Mouse (Mus musculus) forebrain, postnatal 0 days (tissue): ENCODE data around the gene Sfxn2. TPM values are rescaled to one million over a fixed set of nuclear protein-coding genes. Genes with fewer than 3 reads are reported as not detected.

Experiments used
- ATAC-seq: fragments of 200-750 bp; cut with Nextera tagmentation; 2 replicates; pipeline ENCODE4 v1.8.0; 2017; ENCODE audit warnings: mild to moderate bottlenecking, moderate library complexity
- DNase-seq: peaks from one replicate; pipeline ENCODE4 v3.0.0-alpha.2; 2015
- H3K27ac ChIP-seq: fragments of 300-500 bp; sonication (generic); 2 replicates; pipeline ENCODE4 v1.5.1; 2014; ENCODE audit warnings: low read depth, mild to moderate bottlenecking, antibody characterized with exemption, low read length, moderate library complexity, mixed read lengths
- H3K27me3 ChIP-seq: fragments of 300-500 bp; sonication (generic); 2 replicates; pipeline ENCODE4 v1.6.1; 2014; ENCODE audit warnings: mild to moderate bottlenecking, low read length, mixed read lengths; ENCODE audit not compliant: insufficient read depth
- H3K36me3 ChIP-seq: fragments of 300-500 bp; sonication (generic); 2 replicates; pipeline ENCODE4 v1.6.1; 2014; ENCODE audit warnings: mild to moderate bottlenecking, moderate library complexity; ENCODE audit not compliant: insufficient read depth
- H3K4me1 ChIP-seq: fragments of 300-500 bp; sonication (generic); 2 replicates; pipeline ENCODE4 v1.6.1; 2014; ENCODE audit warnings: antibody characterized with exemption; ENCODE audit not compliant: insufficient read depth
- H3K4me2 ChIP-seq: fragments of 300-500 bp; sonication (generic); 2 replicates; pipeline ENCODE4 v1.6.1; 2014; ENCODE audit warnings: low read depth, mild to moderate bottlenecking, moderate library complexity
- H3K4me3 ChIP-seq: fragments of 300-500 bp; sonication (generic); 2 replicates; pipeline ENCODE4 v1.5.1; 2014; ENCODE audit warnings: low read depth, low read length, mixed read lengths
- H3K9ac ChIP-seq: fragments of 300-500 bp; sonication (generic); 2 replicates; pipeline ENCODE4 v1.6.1; 2014; ENCODE audit warnings: mild to moderate bottlenecking
- H3K9me3 ChIP-seq: fragments of 300-500 bp; sonication (generic); 2 replicates; pipeline ENCODE4 v1.6.1; 2016; ENCODE audit warnings: low read length
- CTCF ChIP-seq: sonication (generic); IDR thresholded peaks from 2 replicates; pipeline ENCODE4 v1.5.1; 2016; ENCODE audit warnings: antibody characterized with exemption, control low read depth, low read depth
- WGBS: fragments of 180-500 bp; shearing (Covaris S2); extraction: QIAGEN DNeasy Blood & Tissue Kit; methylation state at CpG from one replicate; pipeline ENCODE4 v1.1.7; 2014; 5-methylcytosine and 5-hydroxymethylcytosine counted together
- polyA plus RNA-seq: library from polyadenylated mRNA; unstranded; fragments of >200 nt; fragmentation: Nextera tagmentation; extraction: Ambion mirVana; gene quantifications from 2 replicates; pipeline ENCODE4 v1.2.1, GENCODE M21; 2015
- total RNA-seq: library from RNA; depleted of rRNA; stranded (reverse); fragments of >200 nt; gene quantifications from 2 replicates; pipeline ENCODE4 v1.2.3, GENCODE M21; 2014

Sfxn2 gene
- total and polyA plus RNA-seq, 2 experiments from 2014 or later: 10.6 to 12.6 TPM

DNA sequence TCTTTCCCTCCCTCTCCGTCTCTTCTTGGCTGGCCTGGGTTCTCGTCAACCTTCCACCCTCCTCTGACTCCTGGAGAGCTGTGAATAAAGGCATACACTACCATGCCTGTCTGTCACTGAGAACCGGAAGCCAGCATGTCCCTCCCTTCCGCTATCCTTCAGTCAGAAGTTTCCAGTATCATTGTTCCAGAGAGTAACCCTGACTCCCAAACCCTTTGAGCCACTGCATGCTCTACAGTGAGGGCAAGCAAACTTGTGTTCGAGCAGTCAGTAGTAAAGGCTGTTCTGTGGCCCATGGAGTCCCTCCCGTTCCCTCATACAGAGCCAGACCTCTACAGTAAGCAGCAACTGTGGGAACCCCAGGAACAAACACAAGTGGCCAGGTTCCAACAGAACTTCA, 25.6 kb upstream of the Sfxn2 start:
- DNase-seq (no peak), ATAC-seq (no peak; the same call in 1 of the 2 replicates)
- H3K27ac ChIP-seq: no peak overlapping the region
- 43% methylated on average over 6 of the region's 6 CpGs for WGBS
- no peak overlapping the region for H3K4me2 ChIP-seq
- TF ChIP-seq CTCF: no peak
- H3K4me1 ChIP-seq: no peaks in the 10 kb centered on the region
- H3K36me3 ChIP-seq: peaks cover 37% of the 10 kb centered on the region
- H3K27me3 ChIP-seq: no peaks in the 10 kb centered on the region
- no peaks in the 10 kb centered on the region for H3K9me3 ChIP-seq
- H3K4me3 ChIP-seq: no peak overlapping the region
- H3K9ac ChIP-seq: no peak overlapping the region

DNA sequence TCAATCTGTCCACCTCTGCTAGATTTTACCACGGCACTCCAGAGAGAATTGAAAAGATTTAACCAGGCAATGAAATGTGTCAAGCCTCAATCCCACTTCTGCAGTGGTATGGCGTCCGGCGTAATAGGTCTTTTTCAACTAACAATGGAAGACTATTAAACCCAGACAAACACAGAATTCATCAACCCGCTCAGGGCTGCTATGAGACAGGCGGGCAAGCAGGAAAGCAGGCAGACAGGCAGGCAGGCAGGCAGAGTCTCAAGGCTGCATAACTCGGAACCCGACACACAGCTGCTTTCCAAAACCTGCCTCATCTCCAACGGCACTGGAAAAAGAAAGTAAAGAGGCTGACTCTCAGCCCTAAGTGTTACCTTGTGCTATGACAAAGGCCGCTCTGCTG, 25.1 kb upstream of the Sfxn2 start:
- H3K9ac ChIP-seq: no peak overlapping the region
- 34% methylated on average over 10 of the region's 10 CpGs for WGBS
- H3K9me3 ChIP-seq: no peaks in the 10 kb centered on the region
- H3K4me3 ChIP-seq: no peak overlapping the region
- peaks cover 32% of the 10 kb centered on the region for H3K36me3 ChIP-seq
- peak overlapping the region; percentile 41 for H3K27ac ChIP-seq
- H3K27me3 ChIP-seq: no peaks in the 10 kb centered on the region
- ATAC-seq (peak; percentile 53; the same call in 1 of the 2 replicates), DNase-seq (no peak)
- H3K4me2 ChIP-seq: no peak overlapping the region
- no peaks in the 10 kb centered on the region for H3K4me1 ChIP-seq
- no peak for TF ChIP-seq CTCF

DNA sequence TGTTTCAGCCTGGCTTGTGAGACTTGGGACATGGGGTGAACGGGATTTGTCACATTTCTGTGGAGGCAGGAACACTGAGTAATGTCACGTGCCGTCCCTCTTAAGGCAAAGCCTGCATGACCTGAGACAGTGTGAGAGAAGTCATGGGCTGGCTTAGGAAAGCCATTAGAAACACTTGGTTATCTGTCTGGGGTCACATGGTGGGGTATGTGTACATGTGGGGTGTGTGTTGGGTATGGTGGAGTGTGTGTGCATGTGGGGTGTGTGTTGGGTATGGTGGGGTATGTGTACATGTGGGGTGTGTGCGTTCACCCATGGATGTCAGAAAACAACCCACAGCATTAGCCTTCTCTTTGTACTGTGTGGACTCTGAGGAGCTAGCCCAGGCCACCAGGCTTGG, 22.8 kb upstream of the Sfxn2 start:
- TF ChIP-seq CTCF: no peak
- 88% methylated on average over 4 of the region's 4 CpGs for WGBS
- H3K4me2 ChIP-seq: no peak overlapping the region
- H3K27me3 ChIP-seq: no peaks in the 10 kb centered on the region
- peaks cover 37% of the 10 kb centered on the region for H3K36me3 ChIP-seq
- H3K4me3 ChIP-seq: no peak overlapping the region
- DNase-seq: no peak
- no peak for ATAC-seq
- 0 out of 2 replicates have a peak, but pooled peaks cover 2% of the 10 kb centered on the region for H3K4me1 ChIP-seq
- no peak overlapping the region for H3K27ac ChIP-seq
- H3K9ac ChIP-seq: no peak overlapping the region
- no peaks in the 10 kb centered on the region for H3K9me3 ChIP-seq

DNA sequence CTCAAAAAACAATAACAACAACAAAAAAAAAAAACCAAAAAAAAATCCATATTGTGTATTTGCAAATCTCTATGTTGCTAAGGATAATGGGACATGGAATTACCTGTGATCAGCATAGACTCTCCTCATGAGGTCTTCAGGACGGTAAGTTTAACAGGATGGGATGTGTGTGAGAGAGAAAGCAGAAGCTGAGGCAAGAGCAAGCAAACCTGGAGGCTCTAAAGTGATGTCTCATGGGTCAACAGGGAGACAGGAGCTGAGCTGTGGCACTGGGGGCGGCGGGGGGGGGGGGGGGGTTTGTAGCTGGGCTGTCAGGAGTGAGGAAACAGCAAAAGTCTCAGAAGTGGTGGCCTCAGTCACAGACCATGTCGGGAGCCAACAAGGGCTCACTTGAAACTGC, 20.7 kb upstream of the Sfxn2 start:
- peaks cover 49% of the 10 kb centered on the region for H3K36me3 ChIP-seq
- H3K9ac ChIP-seq: no peak overlapping the region
- 0 out of 2 replicates have a peak, but pooled peaks cover 2% of the 10 kb centered on the region for H3K4me1 ChIP-seq
- DNase-seq (no peak), ATAC-seq (no peak)
- H3K27me3 ChIP-seq: no peaks in the 10 kb centered on the region
- no peak for TF ChIP-seq CTCF
- H3K4me2 ChIP-seq: no peak overlapping the region
- WGBS: 93% methylated on average over 4 of the region's 4 CpGs
- H3K27ac ChIP-seq: no peak overlapping the region
- H3K9me3 ChIP-seq: no peaks in the 10 kb centered on the region
- no peak overlapping the region for H3K4me3 ChIP-seq

DNA sequence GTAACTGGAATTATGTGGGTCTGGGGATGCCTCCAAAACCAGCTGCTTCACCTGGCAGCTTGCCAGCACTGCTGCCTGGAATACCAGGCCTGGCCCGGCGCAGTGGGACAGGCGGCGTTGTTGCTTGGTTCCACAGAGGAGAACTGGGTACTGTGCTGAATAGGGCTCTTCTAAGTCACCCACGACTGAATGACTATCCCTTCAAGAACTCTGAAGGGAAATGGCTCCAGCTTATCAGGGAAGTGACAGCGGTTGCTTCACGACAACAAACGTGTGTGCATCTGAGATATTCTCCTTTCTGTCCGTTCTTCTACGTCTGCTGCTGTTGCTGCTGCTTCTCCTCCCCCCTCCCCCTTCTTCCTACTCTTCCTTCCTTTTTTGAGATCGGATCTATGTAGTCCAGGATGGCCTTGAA, 19.6 kb upstream of the Sfxn2 start:
- no peaks in the 10 kb centered on the region for H3K27me3 ChIP-seq
- H3K4me3 ChIP-seq: no peak overlapping the region
- WGBS: 36% methylated on average over 11 of the region's 11 CpGs
- H3K27ac ChIP-seq: peak overlapping the region; percentile 21; the same call in 1 of the 2 replicates
- H3K9ac ChIP-seq: no peak overlapping the region
- 0 out of 2 replicates have a peak, but pooled peaks cover 2% of the 10 kb centered on the region for H3K4me1 ChIP-seq
- H3K36me3 ChIP-seq: peaks cover 57% of the 10 kb centered on the region
- ATAC-seq (peak; percentile 81), DNase-seq (peak; percentile 85)
- TF ChIP-seq CTCF: no peak
- H3K4me2 ChIP-seq: no peak overlapping the region
- no peaks in the 10 kb centered on the region for H3K9me3 ChIP-seq

DNA sequence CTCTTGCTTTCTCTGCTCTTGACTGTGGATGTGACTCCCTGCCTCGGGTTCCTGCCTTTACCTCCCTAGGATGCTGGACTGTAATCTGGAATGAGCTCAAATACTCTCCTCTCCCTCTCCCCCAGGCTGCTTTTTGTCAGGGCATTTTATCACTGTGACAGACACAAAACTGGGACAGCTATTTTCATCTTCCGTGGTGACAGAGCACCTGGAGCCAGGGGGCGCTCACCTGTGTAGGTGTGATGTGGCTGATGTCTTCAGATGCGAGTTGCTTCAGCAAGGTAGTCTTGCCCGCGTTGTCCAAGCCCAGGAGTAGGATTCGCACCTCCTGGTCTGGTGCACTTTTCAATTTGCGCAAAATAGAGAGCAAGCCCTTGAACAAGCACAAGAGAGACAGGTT, 15.2 kb upstream of the Sfxn2 start:
- 0 out of 2 replicates have a peak, but pooled peaks cover 5% of the 10 kb centered on the region for H3K4me1 ChIP-seq
- no peak overlapping the region for H3K4me3 ChIP-seq
- no peak overlapping the region for H3K9ac ChIP-seq
- no peaks in the 10 kb centered on the region for H3K9me3 ChIP-seq
- TF ChIP-seq CTCF: no peak
- ATAC-seq (no peak), DNase-seq (no peak)
- WGBS: 81% methylated on average over 8 of the region's 8 CpGs
- H3K36me3 ChIP-seq: peaks cover 30% of the 10 kb centered on the region
- H3K27me3 ChIP-seq: no peaks in the 10 kb centered on the region
- H3K4me2 ChIP-seq: no peak overlapping the region
- no peak overlapping the region for H3K27ac ChIP-seq

DNA sequence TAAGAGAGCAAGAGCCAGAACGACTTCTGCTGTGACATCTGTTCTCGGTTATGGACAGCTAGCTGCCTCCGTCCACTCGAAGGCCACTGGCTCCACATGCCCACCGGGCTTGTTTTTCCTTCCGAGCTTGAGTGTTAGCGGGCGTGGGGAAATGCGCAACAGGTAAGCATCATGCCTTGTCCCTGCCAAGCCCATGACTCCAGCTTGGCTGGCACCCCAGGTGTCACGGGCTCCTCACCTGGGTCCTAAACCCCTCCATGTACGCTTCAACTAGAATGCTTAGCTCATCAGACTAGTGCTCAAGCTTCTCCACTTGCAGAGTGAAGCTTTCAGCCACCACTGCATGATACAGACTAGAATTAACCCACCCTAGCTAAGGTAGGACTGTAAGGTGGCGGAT, 14.5 kb upstream of the Sfxn2 start:
- DNase-seq (peak; percentile 17), ATAC-seq (no peak)
- TF ChIP-seq CTCF: no peak
- H3K9me3 ChIP-seq: no peaks in the 10 kb centered on the region
- H3K36me3 ChIP-seq: peaks cover 30% of the 10 kb centered on the region
- no peak overlapping the region for H3K4me2 ChIP-seq
- H3K4me3 ChIP-seq: no peak overlapping the region
- 0 out of 2 replicates have a peak, but pooled peaks cover 3% of the 10 kb centered on the region for H3K4me1 ChIP-seq
- 64% methylated on average over 12 of the region's 12 CpGs for WGBS
- H3K27me3 ChIP-seq: no peaks in the 10 kb centered on the region
- H3K27ac ChIP-seq: no peak overlapping the region
- H3K9ac ChIP-seq: no peak overlapping the region
